Mouse (Mus musculus) hindbrain, embryonic 13.5 days (tissue): ENCODE results near the gene Zfp462. TPM values are rescaled to one million over a fixed set of nuclear protein-coding genes. Genes with fewer than 3 reads are reported as not detected.

Experiments used
- ATAC-seq: fragments of 200-750 bp; cut with Nextera tagmentation; 2 replicates; pipeline ENCODE4 v1.8.0; 2017; ENCODE audit warnings: moderate TSS enrichment; ENCODE audit not compliant: low FRiP score
- H3K27ac ChIP-seq: fragments of 300-500 bp; sonication (generic); 2 replicates; pipeline ENCODE4 v1.5.1; 2015; ENCODE audit warnings: inconsistent platforms, mild to moderate bottlenecking, moderate library complexity
- H3K27me3 ChIP-seq: fragments of 300-500 bp; sonication (generic); 2 replicates; pipeline ENCODE4 v1.6.1; 2015; ENCODE audit warnings: mild to moderate bottlenecking, inconsistent platforms
- H3K36me3 ChIP-seq: fragments of 300-500 bp; sonication (generic); 2 replicates; pipeline ENCODE4 v1.6.1; 2015; ENCODE audit warnings: mild to moderate bottlenecking, inconsistent platforms
- H3K4me1 ChIP-seq: fragments of 300-500 bp; sonication (generic); replicated peaks from 2 replicates; pipeline ENCODE4 v1.6.1; 2015; ENCODE audit warnings: inconsistent platforms
- H3K4me2 ChIP-seq: fragments of 300-500 bp; sonication (generic); 2 replicates; pipeline ENCODE4 v1.6.1; 2015; ENCODE audit warnings: inconsistent platforms, mild to moderate bottlenecking, moderate library complexity
- H3K4me3 ChIP-seq: fragments of 300-500 bp; sonication (generic); 2 replicates; pipeline ENCODE4 v1.5.1; 2015; ENCODE audit warnings: mild to moderate bottlenecking, inconsistent platforms
- H3K9ac ChIP-seq: fragments of 300-500 bp; sonication (generic); 2 replicates; pipeline ENCODE4 v1.6.1; 2015; ENCODE audit warnings: mild to moderate bottlenecking, inconsistent platforms
- H3K9me3 ChIP-seq: fragments of 300-500 bp; sonication (generic); 2 replicates; pipeline ENCODE4 v1.6.1; 2016; ENCODE audit warnings: inconsistent platforms
- WGBS: fragments of 180-500 bp; shearing (Covaris S2); methylation state at CpG from one replicate; pipeline ENCODE4 v1.1.7; 2015; 5-methylcytosine and 5-hydroxymethylcytosine counted together
- polyA plus RNA-seq: library from polyadenylated mRNA; unstranded; fragments of >200 nt; fragmentation: Nextera tagmentation; extraction: Ambion mirVana; gene quantifications from 2 replicates; pipeline ENCODE4 v1.2.1, GENCODE M21; 2015

Zfp462 gene
- polyA plus RNA-seq, 1 experiment from 2014 or later: 18.2 TPM

DNA sequence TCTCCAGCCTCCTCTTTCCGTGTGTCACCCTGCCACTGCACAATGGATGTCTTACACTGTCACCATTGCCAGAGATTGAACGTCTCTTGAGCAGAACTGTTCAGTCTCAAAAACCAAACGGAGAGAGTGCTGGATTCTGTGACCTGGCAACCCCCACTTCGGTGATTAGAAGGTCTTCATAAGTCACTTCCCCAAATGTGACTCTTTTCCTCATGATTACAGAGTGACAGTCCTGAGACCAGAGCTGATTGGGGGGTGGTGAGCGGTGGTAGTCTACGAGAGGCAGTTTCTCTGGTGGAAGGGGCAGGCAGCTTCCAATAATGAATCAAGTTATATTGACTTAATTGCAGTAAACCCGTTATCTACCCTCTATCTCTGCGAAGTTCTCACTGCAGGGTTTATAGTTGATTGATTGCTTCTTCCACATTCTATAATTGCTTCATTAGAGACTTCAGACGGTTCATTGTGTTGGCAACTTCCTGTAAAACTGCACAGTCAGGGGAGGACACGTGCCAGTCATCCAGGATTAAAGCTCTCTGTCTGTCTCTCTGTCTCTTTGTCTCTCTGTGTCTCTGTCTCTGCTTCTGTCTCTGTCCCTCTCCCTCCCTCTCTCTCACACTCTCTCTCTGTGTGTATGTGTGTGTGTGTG is 173.1 kb downstream of the Zfp462 start:
- H3K4me3 ChIP-seq: no peak overlapping the region
- 0 out of 2 replicates have a peak, but pooled peaks cover 2% of the 10 kb centered on the region for H3K27me3 ChIP-seq
- no peaks in the 10 kb centered on the region for H3K36me3 ChIP-seq
- ATAC-seq: peak; percentile 61; the same call in 1 of the 2 replicates
- no peak overlapping the region for H3K4me2 ChIP-seq
- WGBS: 63% methylated on average over 10 of the region's 10 CpGs
- 0 out of 2 replicates have a peak, but pooled peaks cover 3% of the 10 kb centered on the region for H3K4me1 ChIP-seq
- H3K9ac ChIP-seq: no peak overlapping the region
- H3K9me3 ChIP-seq: no peaks in the 10 kb centered on the region
- H3K27ac ChIP-seq: no peak overlapping the region

DNA sequence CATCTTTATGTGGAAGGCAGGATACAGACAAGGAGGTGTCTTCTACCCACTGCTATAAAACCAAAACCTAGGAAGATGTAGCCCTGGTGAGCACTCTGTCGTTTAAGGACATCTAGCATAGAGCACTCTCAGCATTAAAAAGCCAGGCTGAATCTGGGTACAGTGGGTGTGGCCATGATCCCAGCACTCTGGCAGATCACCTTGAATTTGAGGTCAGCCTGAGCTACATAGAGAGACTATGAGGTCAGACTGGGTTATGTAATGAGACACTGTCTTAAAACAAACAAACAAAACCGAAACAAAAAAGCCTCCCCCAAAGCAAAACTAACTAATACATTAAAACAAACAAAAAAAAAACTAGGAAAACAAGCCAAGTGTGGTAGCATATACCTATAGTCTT is 176.3 kb downstream of the Zfp462 start:
- Histone ChIP-seq H3K4me1 (peaks cover 7% of the 10 kb centered on the region), H3K36me3 (no peaks in the 10 kb centered on the region), H3K9me3 (no peaks in the 10 kb centered on the region), H3K27ac (no peak overlapping the region), H3K4me2 (no peak overlapping the region), H3K9ac (no peak overlapping the region), H3K4me3 (no peak overlapping the region), H3K27me3 (0 out of 2 replicates have a peak, but pooled peaks cover 2% of the 10 kb centered on the region)
- no peak for ATAC-seq
- 82% methylated on average over 2 of the region's 2 CpGs for WGBS

GRCm38 (mm10) chr4:55121952-55122351 is 177.1 kb downstream of the Zfp462 start:
- ATAC-seq: no peak

GRCm38 (mm10) chr4:55124126-55124525 is 179.3 kb downstream of the Zfp462 start:
- H3K4me2 ChIP-seq: no peak overlapping the region

More at GRCm38 (mm10) chr4:55121952-55122351, 177.1 kb downstream of the Zfp462 start:
- Histone ChIP-seq H3K27ac (no peak overlapping the region), H3K9me3 (no peaks in the 10 kb centered on the region), H3K4me3 (no peak overlapping the region), H3K9ac (no peak overlapping the region), H3K27me3 (0 out of 2 replicates have a peak, but pooled peaks cover 2% of the 10 kb centered on the region), H3K4me1 (peaks cover 7% of the 10 kb centered on the region), H3K4me2 (no peak overlapping the region), H3K36me3 (no peaks in the 10 kb centered on the region)
- WGBS: 57% methylated on average over 6 of the region's 6 CpGs

GRCm38 (mm10) chr4:55125048-55125737 is 180.3 kb downstream of the Zfp462 start:
- Histone ChIP-seq H3K27ac (no peak overlapping the region), H3K9ac (no peak overlapping the region), H3K9me3 (no peaks in the 10 kb centered on the region), H3K36me3 (no peaks in the 10 kb centered on the region), H3K27me3 (0 out of 2 replicates have a peak, but pooled peaks cover 2% of the 10 kb centered on the region), H3K4me1 (peaks cover 5% of the 10 kb centered on the region), H3K4me3 (no peak overlapping the region), H3K4me2 (no peak overlapping the region)
- no peak for ATAC-seq
- WGBS: 33% methylated on average over 11 of the region's 11 CpGs

More at GRCm38 (mm10) chr4:55124126-55124525, 179.3 kb downstream of the Zfp462 start:
- Histone ChIP-seq H3K9me3 (no peaks in the 10 kb centered on the region), H3K27me3 (0 out of 2 replicates have a peak, but pooled peaks cover 2% of the 10 kb centered on the region), H3K4me1 (peaks cover 5% of the 10 kb centered on the region), H3K36me3 (no peaks in the 10 kb centered on the region), H3K27ac (no peak overlapping the region), H3K4me3 (no peak overlapping the region), H3K9ac (no peak overlapping the region)
- 88% methylated on average over 3 of the region's 3 CpGs for WGBS
- no peak for ATAC-seq

- Histone ChIP-seq H3K36me3 (no peaks in the 10 kb centered on the region), H3K9me3 (no peaks in the 10 kb centered on the region), H3K4me2 (no peak overlapping the region), H3K27me3 (0 out of 2 replicates have a peak, but pooled peaks cover 2% of the 10 kb centered on the region), H3K9ac (no peak overlapping the region), H3K27ac (no peak overlapping the region), H3K4me3 (no peak overlapping the region), H3K4me1 (peaks cover 5% of the 10 kb centered on the region)
- ATAC-seq: no peak
- 72% methylated on average over 4 of the region's 4 CpGs for WGBS
Measured at GRCm38 (mm10) chr4:55125738-55126054, 180.8 kb downstream of the Zfp462 start.

DNA sequence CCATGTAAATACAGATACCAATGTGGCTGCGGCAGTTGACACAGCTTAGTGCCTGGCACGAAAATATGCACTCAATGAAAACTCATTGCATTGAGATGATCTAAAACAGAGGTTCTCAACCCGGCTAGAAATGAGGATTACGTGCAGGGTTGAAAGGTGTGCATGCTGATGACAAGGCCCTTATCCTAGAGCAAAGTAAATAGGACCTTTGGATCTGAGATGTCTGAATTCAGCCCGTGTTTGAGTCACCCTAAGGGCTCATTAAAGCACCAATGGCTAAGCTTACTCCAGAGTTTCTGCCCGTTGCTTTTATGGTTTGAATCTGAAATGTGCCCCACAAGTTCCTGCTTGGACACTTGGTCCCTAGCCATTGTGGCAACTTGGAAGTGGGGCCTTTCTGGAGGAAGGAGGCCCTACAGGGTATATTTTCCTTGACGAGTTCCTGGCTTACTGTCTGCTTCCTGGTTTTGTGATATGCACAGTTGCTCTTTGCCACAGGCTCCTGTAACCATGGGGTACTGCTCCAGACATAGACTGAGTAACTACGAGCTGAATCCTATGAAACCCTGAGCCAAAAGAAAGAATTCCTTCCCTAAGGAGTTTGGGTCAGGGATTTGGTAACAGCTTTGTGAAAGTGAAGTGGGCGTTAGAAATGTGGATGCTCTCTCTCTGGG is 182.5 kb downstream of the Zfp462 start:
- Histone ChIP-seq H3K4me1 (peaks cover 5% of the 10 kb centered on the region), H3K36me3 (no peaks in the 10 kb centered on the region), H3K27me3 (no peaks in the 10 kb centered on the region), H3K9me3 (no peaks in the 10 kb centered on the region), H3K4me2 (no peak overlapping the region), H3K4me3 (no peak overlapping the region), H3K27ac (no peak overlapping the region), H3K9ac (no peak overlapping the region)
- ATAC-seq: no peak
- WGBS: 92% methylated on average over 9 of the region's 9 CpGs

DNA sequence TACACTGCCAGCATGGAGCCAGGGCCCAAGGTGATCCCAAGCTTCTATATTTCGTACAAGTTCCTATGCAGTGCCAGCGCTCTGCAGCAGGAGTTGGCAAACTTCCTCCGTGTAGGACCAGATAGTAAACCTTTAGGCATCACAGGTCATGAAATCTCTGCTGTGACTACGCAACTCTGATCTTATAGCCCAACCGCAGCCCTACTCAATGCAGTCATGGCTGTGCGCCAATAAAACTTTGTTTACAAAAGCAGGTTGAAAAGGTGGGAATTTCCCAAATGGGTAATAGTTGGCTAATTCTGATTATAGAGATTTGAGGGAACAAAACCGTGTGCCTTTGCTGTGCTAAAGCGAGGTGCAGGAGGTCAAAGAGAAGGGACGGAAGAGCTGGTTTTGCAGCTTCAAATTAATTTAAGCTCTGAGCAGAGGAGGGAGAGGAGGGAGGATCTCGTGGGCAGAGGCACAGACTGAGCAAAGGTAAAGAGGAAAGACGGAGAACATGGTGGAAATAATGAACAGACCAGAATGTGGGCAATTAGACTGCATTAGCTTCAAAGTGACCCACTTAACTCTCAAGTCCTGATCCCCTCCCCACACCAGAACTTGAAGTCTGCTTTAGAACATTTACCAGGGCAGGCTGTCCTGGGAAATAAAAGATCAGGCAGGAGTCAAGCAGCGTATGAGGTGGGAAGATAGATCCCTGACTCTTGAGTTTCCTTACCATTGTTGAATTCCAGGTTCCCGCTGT is 183.4 kb downstream of the Zfp462 start:
- Histone ChIP-seq H3K36me3 (no peaks in the 10 kb centered on the region), H3K27ac (no peak overlapping the region), H3K27me3 (no peaks in the 10 kb centered on the region), H3K4me2 (no peak overlapping the region), H3K4me1 (peaks cover 5% of the 10 kb centered on the region), H3K4me3 (no peak overlapping the region), H3K9ac (no peak overlapping the region), H3K9me3 (no peaks in the 10 kb centered on the region)
- 86% methylated on average over 13 of the region's 13 CpGs for WGBS
- ATAC-seq: no peak
